Mouse (Mus musculus) ES-E14 (cell line): ENCODE data around the gene Zfp367. TPM values are rescaled to one million over a fixed set of nuclear protein-coding genes. Genes with fewer than 3 reads are reported as not detected.

Experiments
- DNase-seq: peaks from one replicate; pipeline ENCODE4 v3.0.0-alpha.2; 2013; ENCODE audit warnings: low read depth, low spot score
- H3K27ac ChIP-seq: 2 replicates; pipeline ENCODE4 v1.5.1; 2012; ENCODE audit warnings: low read depth, mild to moderate bottlenecking, low read length, moderate library complexity, mixed read lengths; ENCODE audit not compliant: poor library complexity, insufficient read depth, severe bottlenecking
- H3K36me3 ChIP-seq: 2 replicates; pipeline ENCODE4 v1.6.1; 2012; ENCODE audit warnings: mild to moderate bottlenecking, low read length, moderate library complexity, mixed read lengths; ENCODE audit not compliant: control insufficient read depth, poor library complexity, insufficient read depth, severe bottlenecking
- H3K4me1 ChIP-seq, 2 experiments: fragments of 150-350 bp in 1 of 2; sonication (generic) in 1 of 2; 2 replicates each; pipeline ENCODE4 v1.6.1; 2012; ENCODE audit warnings: low read length in 2 of 2, mild to moderate bottlenecking in 1 of 2, mixed read lengths in 1 of 2; ENCODE audit not compliant: control insufficient read depth in 2 of 2, insufficient read depth in 2 of 2, poor library complexity in 1 of 2
- H3K4me3 ChIP-seq, 2 experiments: fragments of 150-350 bp in 1 of 2; sonication (generic) in 1 of 2; 2 replicates each; pipeline ENCODE4 v1.5.1; 2012; ENCODE audit warnings: low read length in 2 of 2, low read depth in 1 of 2, mild to moderate bottlenecking in 1 of 2, mixed read lengths in 1 of 2; ENCODE audit not compliant: insufficient read depth in 1 of 2, poor library complexity in 1 of 2, severe bottlenecking in 1 of 2
- H3K9ac ChIP-seq: 2 replicates; pipeline ENCODE4 v1.6.1; 2012; ENCODE audit warnings: low read depth, mild to moderate bottlenecking, low read length, mixed read lengths; ENCODE audit not compliant: poor library complexity, insufficient read depth, severe bottlenecking
- H3K9me3 ChIP-seq: fragments of 150-350 bp; sonication (generic); 2 replicates; pipeline ENCODE4 v1.6.1; 2012; ENCODE audit warnings: low read depth, mild to moderate bottlenecking, low read length; ENCODE audit not compliant: control insufficient read depth, insufficient read depth
- CHD2 ChIP-seq: IDR thresholded peaks from 2 replicates; pipeline ENCODE4 v1.6.1; 2014; ENCODE audit warnings: mild to moderate bottlenecking, low read depth, low read length, inconsistent platforms
- HCFC1 ChIP-seq: IDR thresholded peaks from 2 replicates; pipeline ENCODE4 v1.6.1; 2012; ENCODE audit warnings: low read length, inconsistent platforms, borderline replicate concordance; ENCODE audit not compliant: insufficient read depth
- MAFK ChIP-seq: IDR thresholded peaks from 2 replicates; pipeline ENCODE4 v1.6.1; 2014; ENCODE audit warnings: mild to moderate bottlenecking, low read depth, low read length, inconsistent platforms; ENCODE audit not compliant: insufficient read depth
- ZC3H11A ChIP-seq: IDR thresholded peaks from 2 replicates; pipeline ENCODE4 v1.6.1; 2012; ENCODE audit warnings: low read depth, mild to moderate bottlenecking, inconsistent platforms, low read length, borderline replicate concordance
- ZNF384 ChIP-seq: IDR thresholded peaks from 2 replicates; pipeline ENCODE4 v1.6.1; 2012; ENCODE audit warnings: low read depth, low read length, inconsistent platforms
- in situ Hi-C, 2 experiments: fragments of 600-800 bp; cut with MboI; formaldehyde crosslinking; loops; one replicate each; pipeline ENCODE4 v1.15.1; 2025; ENCODE audit warnings: low sequenced_read_pairs in 2 of 2, inconsistent platforms in 1 of 2; ENCODE audit not compliant: unreplicated experiment in 2 of 2
- total RNA-seq: library from RNA; depleted of rRNA; stranded (reverse); fragments of 300-350 nt; gene quantifications from 2 replicates; pipeline ENCODE4 v1.2.3, GENCODE M21; 2012

Gene Zfp367
- total RNA-seq, 1 experiment: 18.0 TPM

DNA sequence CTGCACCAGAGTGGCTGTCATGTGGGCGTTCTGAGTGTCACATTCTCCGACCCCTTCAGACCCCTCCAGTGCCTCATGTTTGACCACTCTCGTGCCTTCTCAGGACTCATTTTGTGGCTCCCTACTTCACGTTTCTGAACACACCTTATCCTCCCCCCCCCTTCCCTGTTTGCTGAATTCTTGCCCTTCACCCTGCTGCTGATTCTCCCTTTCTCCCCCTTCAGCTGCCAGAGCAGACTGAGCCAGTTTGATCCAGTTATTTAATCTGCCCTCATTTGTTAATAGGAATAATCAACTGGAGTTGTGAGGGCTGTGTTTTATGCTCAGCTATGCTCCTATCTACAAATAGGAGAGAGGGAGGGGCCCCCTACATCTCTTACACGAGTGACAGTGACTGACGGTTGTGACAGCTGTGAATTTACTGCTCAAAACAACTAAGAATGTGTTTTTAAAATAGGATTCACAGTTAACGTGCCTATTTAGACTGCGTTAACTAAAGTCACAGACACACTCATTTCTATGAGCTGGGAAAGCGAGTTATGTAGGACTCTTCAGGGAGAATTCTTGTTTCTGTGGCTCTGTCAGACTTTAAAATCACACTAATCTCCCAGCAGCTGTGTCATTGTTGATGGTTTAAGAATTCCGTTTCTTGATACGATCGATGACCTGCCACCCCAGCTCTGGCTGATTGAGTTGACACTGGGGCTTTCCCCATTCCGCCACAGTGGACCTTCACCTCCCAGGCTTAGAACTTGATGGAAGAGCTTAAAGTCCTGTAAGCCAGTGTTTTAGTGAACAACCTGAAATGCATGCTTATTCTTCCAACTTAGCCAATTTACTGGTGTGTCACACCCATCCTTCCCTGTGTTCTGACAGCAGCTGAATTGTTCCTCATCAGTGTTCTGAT is 26.0 kb upstream of the Zfp367 start:
- Histone ChIP-seq H3K9ac (no peak overlapping the region), H3K4me1 (no peaks in the 10 kb centered on the region), H3K4me3 (no peak overlapping the region), H3K36me3 (no peaks in the 10 kb centered on the region), H3K9me3 (no peaks in the 10 kb centered on the region), H3K27ac (no peak overlapping the region)
- in situ Hi-C loops: no loop called here
- DNase-seq: no peak
- no peak for TF ChIP-seq MAFK
- TF ChIP-seq ZC3H11A: no peak
- no peak for TF ChIP-seq HCFC1
- TF ChIP-seq CHD2: no peak
- TF ChIP-seq ZNF384: no peak

DNA sequence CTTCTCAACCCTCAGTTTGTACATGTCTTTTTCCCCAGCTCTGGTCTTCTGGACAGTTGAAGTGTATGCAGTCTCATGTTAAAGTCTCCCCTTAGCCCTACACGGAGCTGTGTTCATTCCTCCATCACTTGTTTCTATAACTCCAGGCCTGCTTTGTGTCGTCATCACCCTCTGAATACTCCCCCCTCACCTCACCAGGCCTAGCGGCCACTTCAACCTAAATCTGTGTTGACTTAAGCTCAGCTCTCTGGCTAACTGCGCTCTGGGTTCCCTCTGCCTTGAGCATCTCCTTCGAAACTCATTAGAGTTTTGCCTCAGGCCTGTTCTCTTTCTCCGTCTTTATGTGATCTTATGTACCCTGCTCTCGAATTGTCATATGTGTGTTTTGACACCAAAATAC is 25.0 kb upstream of the Zfp367 start:
- DNase-seq: no peak
- in situ Hi-C loops: no loop called here
- H3K36me3 ChIP-seq: no peaks in the 10 kb centered on the region
- TF ChIP-seq ZC3H11A (no peak), ZNF384 (no peak), CHD2 (no peak), HCFC1 (no peak), MAFK (no peak)
- no peak overlapping the region for H3K9ac ChIP-seq
- H3K4me1 ChIP-seq: no peaks in the 10 kb centered on the region
- no peak overlapping the region for H3K27ac ChIP-seq
- no peaks in the 10 kb centered on the region for H3K9me3 ChIP-seq
- H3K4me3 ChIP-seq: no peak overlapping the region

DNA sequence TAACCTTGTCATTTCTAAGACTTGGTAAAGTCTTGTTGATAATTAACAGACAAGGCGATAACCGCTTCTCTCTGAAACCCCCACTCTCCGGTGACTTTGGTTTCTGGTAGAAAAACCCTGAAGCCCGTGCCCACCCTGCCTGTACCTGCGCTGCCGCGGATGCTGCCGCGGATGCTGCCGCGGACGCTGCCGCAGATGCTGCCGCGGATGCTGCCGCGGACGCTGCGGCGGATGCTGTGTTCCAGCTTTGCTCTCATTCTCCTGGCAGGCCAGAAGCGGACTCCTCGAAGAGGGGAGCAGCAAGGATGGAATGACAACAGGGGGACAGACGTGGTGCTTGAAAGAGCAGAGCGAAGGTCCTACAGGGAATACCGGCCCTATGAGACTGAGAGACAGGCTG is 16.7 kb upstream of the Zfp367 start:
- in situ Hi-C loops: no loop called here
- no peak overlapping the region for H3K9ac ChIP-seq
- no peak overlapping the region for H3K4me3 ChIP-seq
- no peaks in the 10 kb centered on the region for H3K36me3 ChIP-seq
- H3K4me1 ChIP-seq: no peaks in the 10 kb centered on the region
- DNase-seq: no peak
- no peak overlapping the region for H3K27ac ChIP-seq
- H3K9me3 ChIP-seq: no peaks in the 10 kb centered on the region
- TF ChIP-seq CHD2 (no peak), MAFK (no peak), ZNF384 (no peak), HCFC1 (no peak), ZC3H11A (no peak)

DNA sequence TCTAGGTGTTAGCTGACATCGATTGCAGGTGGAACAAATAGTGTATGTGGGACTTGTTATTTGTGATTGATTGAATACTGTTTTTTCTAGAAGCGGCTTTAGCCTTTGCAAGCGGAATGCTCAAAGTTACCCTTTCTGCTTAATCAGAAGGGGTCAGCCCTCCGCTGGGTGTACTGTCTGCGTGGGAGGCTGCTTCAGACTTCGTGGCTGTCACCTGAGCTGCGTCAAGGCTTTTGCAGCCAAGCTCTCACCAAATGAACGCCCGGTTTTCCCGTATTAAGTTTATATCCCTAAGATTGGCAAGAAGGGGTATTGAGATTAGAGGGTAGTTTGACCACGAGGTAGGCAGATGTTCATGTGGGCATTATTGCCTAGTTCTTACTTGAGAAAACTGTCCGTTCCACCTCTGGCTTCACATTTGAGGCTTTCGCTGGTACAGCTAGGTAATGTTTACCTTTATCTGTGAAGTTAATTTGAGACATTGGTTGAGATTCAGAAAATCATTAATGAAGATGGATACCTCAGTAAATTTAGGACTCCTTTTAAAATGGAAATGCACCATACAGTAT is 10.2 kb upstream of the Zfp367 start:
- H3K27ac ChIP-seq: no peak overlapping the region
- in situ Hi-C loops: no loop called here
- DNase-seq: no peak
- TF ChIP-seq MAFK (no peak), ZC3H11A (no peak), ZNF384 (no peak), CHD2 (no peak), HCFC1 (no peak)
- H3K4me3 ChIP-seq: peak overlapping the region in 1 of 2 experiments; percentile 88; a peak in 2 of 4 replicates
- H3K9ac ChIP-seq: no peak overlapping the region
- no peaks in the 10 kb centered on the region; a peak in 1 of 4 replicates for H3K4me1 ChIP-seq
- no peaks in the 10 kb centered on the region for H3K36me3 ChIP-seq
- no peaks in the 10 kb centered on the region for H3K9me3 ChIP-seq

DNA sequence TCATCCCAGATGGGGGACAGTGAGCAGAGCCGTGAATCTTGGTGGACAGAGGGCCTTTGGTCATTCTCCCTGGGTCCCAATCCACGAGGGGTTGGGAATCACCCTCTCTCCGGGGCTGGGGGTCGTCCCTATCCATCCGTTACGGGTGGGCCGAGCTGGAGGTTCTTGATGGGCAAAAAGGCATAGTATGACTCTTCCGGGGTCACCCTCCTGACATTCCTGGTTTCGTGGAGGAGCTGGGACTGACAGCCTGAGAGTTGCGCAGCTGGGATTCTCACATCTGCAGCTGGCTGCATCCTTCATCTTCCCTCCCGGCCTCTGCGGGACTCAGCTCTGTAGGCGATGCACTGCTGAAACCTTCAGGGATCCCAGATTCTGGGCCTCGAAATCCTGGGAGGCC is 9.6 kb upstream of the Zfp367 start:
- Histone ChIP-seq H3K36me3 (no peaks in the 10 kb centered on the region), H3K4me3 (peak overlapping the region; percentile 71 to 88), H3K4me1 (no peaks in the 10 kb centered on the region; a peak in 1 of 4 replicates), H3K9ac (peak overlapping the region; percentile 78; the same call in 1 of the 2 replicates), H3K9me3 (no peaks in the 10 kb centered on the region), H3K27ac (no peak overlapping the region)
- no peak for DNase-seq
- in situ Hi-C loops: no loop called here
- TF ChIP-seq ZC3H11A (no peak), MAFK (no peak), ZNF384 (no peak), HCFC1 (no peak), CHD2 (no peak)
